Mouse (Mus musculus): Measurements from ENCODE around the gene Fgd1. TPM values are rescaled to one million over a fixed set of nuclear protein-coding genes. Genes with fewer than 3 reads are reported as not detected.

The Fgd1 gene
- polyA plus RNA-seq, 1 experiment from 2014 or later = 2.3 TPM

- no peaks in the 10 kb centered on the region for H3K36me3 ChIP-seq (ENCODE audit: control insufficient read depth, insufficient read depth)
- no peak for ATAC-seq
- no peaks in the 10 kb centered on the region for H3K27me3 ChIP-seq (replicated peaks; ENCODE audit: control insufficient read depth, insufficient read depth, low read length)
- H3K9me3 ChIP-seq (ENCODE audit: control insufficient read depth) = no peaks in the 10 kb centered on the region
- H3K4me3 ChIP-seq (ENCODE audit: low read depth, low read length) = no peak overlapping the region
- no peak for TF ChIP-seq CTCF (IDR thresholded peaks at IDR 0.05; ENCODE audit: low read depth)
- H3K9ac ChIP-seq (ENCODE audit: low read depth, low read length) = no peak overlapping the region
- 0 out of 2 replicates have a peak, but pooled peaks cover 2% of the 10 kb centered on the region for H3K4me1 ChIP-seq (replicated peaks; ENCODE audit: control insufficient read depth, insufficient read depth, low read length)
- H3K27ac ChIP-seq (ENCODE audit: low read depth, low read length) = no peak overlapping the region
- no peak overlapping the region for H3K4me2 ChIP-seq (replicated peaks; ENCODE audit: low read depth)
- 70% methylated on average over 5 of the region's 6 CpGs for WGBS
Measured at GRCm38 (mm10) chrX:151054489-151054888, 8.5 kb downstream of the Fgd1 start.

GRCm38 (mm10) chrX:151055559-151055958 lies 9.6 kb downstream of the Fgd1 start:
- H3K9me3 ChIP-seq (ENCODE audit: control insufficient read depth) = no peaks in the 10 kb centered on the region
- no peaks in the 10 kb centered on the region for H3K27me3 ChIP-seq (replicated peaks; ENCODE audit: control insufficient read depth, insufficient read depth, low read length)
- no peaks in the 10 kb centered on the region for H3K36me3 ChIP-seq (ENCODE audit: control insufficient read depth, insufficient read depth)
- 24% methylated on average over 1 of the region's 1 CpGs for WGBS
- TF ChIP-seq CTCF (IDR thresholded peaks at IDR 0.05; ENCODE audit: low read depth) = no peak
- 0 out of 2 replicates have a peak, but pooled peaks cover 2% of the 10 kb centered on the region for H3K4me1 ChIP-seq (replicated peaks; ENCODE audit: control insufficient read depth, insufficient read depth, low read length)
- H3K4me2 ChIP-seq (replicated peaks; ENCODE audit: low read depth) = no peak overlapping the region
- H3K27ac ChIP-seq (ENCODE audit: low read depth, low read length) = no peak overlapping the region
- no peak overlapping the region for H3K4me3 ChIP-seq (ENCODE audit: low read depth, low read length)
- H3K9ac ChIP-seq (ENCODE audit: low read depth, low read length) = no peak overlapping the region
- 0 out of 2 replicates have a peak, but pooled peaks have one; percentile 22 for ATAC-seq

DNA sequence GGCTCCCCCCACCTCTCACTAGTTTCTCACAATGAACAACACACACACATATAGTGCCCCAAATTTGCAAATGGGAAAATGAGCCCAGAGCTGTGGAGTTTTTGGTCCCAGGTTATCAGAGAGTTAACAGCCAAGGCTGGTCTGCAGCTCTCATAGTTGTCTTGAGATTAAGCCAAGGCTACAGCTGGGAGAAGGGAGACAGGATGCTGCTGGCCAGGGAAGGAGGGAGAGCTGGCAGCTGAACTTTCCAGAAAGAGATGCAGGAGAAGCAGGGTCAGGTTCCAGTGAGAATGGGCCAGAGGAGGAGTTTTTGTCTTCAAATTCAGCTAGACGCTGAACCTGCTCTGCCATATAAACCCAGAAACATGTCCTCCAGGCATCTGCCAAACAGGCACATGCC lies 13.4 kb downstream of the Fgd1 start:
- no peaks in the 10 kb centered on the region for H3K27me3 ChIP-seq (replicated peaks; ENCODE audit: control insufficient read depth, insufficient read depth, low read length)
- H3K9ac ChIP-seq (ENCODE audit: low read depth, low read length) = no peak overlapping the region
- H3K4me3 ChIP-seq (ENCODE audit: low read depth, low read length) = no peak overlapping the region
- H3K4me1 ChIP-seq (replicated peaks; ENCODE audit: control insufficient read depth, insufficient read depth, low read length) = 0 out of 2 replicates have a peak, but pooled peaks cover 2% of the 10 kb centered on the region
- H3K36me3 ChIP-seq (ENCODE audit: control insufficient read depth, insufficient read depth) = no peaks in the 10 kb centered on the region
- no peak for ATAC-seq
- H3K9me3 ChIP-seq (ENCODE audit: control insufficient read depth) = no peaks in the 10 kb centered on the region
- 88% methylated on average over 1 of the region's 1 CpGs for WGBS
- TF ChIP-seq CTCF (IDR thresholded peaks at IDR 0.05; ENCODE audit: low read depth) = no peak
- H3K4me2 ChIP-seq (replicated peaks; ENCODE audit: low read depth) = no peak overlapping the region
- H3K27ac ChIP-seq (ENCODE audit: low read depth, low read length) = no peak overlapping the region

DNA sequence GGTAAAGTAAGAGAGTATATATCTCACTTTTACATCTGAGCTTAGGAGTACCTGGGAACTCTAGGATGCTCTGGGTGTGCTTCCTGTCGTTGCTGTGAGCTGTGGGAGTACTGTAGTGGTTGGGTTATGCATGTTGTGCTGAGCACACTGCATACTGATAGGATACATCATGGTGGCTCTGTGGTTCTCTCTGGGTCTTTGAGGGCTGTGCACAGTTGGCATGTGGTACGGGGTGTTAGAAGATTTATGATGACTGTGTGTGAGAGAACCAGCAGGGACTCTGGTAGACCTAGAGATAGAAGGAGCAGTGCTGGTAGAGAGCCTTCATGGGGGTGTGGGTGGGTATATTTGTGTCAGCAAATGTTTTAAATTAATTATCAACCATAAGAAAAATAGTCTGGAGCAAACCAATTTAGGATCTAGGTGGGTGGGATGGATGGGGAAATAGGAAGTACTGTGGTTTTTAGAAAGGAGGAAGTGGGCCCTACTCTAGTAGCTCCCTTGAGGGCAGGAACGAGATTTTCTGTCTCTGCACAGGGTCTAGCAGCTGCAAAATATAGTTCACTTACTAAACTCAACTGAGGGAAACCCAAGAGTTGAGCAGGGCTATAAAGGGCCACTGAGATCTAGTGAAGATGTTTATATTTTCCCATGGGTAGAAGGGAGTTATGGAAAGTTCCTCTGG lies 15.8 kb downstream of the Fgd1 start:
- Histone ChIP-seq H3K4me1 (replicated peaks; ENCODE audit: control insufficient read depth, insufficient read depth, low read length) (no peaks in the 10 kb centered on the region), H3K27me3 (replicated peaks; ENCODE audit: control insufficient read depth, insufficient read depth, low read length) (no peaks in the 10 kb centered on the region), H3K9ac (ENCODE audit: low read depth, low read length) (no peak overlapping the region), H3K27ac (ENCODE audit: low read depth, low read length) (no peak overlapping the region), H3K36me3 (ENCODE audit: control insufficient read depth, insufficient read depth) (no peaks in the 10 kb centered on the region; the same call in 1 of the 2 replicates), H3K9me3 (ENCODE audit: control insufficient read depth) (no peaks in the 10 kb centered on the region), H3K4me2 (replicated peaks; ENCODE audit: low read depth) (no peak overlapping the region), H3K4me3 (ENCODE audit: low read depth, low read length) (no peak overlapping the region)
- no peak for ATAC-seq
- WGBS = 69% methylated on average over 3 of the region's 3 CpGs
- no peak for TF ChIP-seq CTCF (IDR thresholded peaks at IDR 0.05; ENCODE audit: low read depth)

- H3K27ac ChIP-seq (ENCODE audit: low read depth, low read length) = no peak overlapping the region
- no peaks in the 10 kb centered on the region; the same call in 1 of the 2 replicates for H3K36me3 ChIP-seq (ENCODE audit: control insufficient read depth, insufficient read depth)
- no peaks in the 10 kb centered on the region for H3K9me3 ChIP-seq (ENCODE audit: control insufficient read depth)
- no peak for ATAC-seq
- no peaks in the 10 kb centered on the region for H3K4me1 ChIP-seq (replicated peaks; ENCODE audit: control insufficient read depth, insufficient read depth, low read length)
- no peak overlapping the region for H3K4me3 ChIP-seq (ENCODE audit: low read depth, low read length)
- no peak for TF ChIP-seq CTCF (IDR thresholded peaks at IDR 0.05; ENCODE audit: low read depth)
- 87% methylated on average over 7 of the region's 7 CpGs for WGBS
- no peak overlapping the region for H3K9ac ChIP-seq (ENCODE audit: low read depth, low read length)
- H3K4me2 ChIP-seq (replicated peaks; ENCODE audit: low read depth) = no peak overlapping the region
- H3K27me3 ChIP-seq (replicated peaks; ENCODE audit: control insufficient read depth, insufficient read depth, low read length) = no peaks in the 10 kb centered on the region
Measured at GRCm38 (mm10) chrX:151066071-151066666, 20.2 kb downstream of the Fgd1 start.

DNA sequence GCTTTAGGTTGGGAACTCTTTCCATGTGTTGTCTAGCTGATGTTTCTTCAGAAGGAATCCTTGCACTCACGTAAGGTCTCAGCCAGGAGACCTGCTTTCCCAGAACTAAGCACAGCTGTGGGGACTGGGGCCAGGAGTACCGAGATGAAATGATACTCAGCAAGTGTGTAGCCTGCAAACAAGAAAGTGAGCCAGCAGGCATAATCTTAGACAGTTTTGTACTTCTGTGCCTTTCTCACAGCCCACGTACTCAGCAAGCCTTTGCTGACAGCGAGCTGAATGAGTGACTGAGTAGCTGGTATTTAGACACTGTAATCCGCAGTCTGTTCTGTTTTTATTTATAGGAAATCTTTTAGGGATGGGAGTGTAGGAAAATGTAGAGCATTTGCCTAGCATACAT lies 21.9 kb downstream of the Fgd1 start:
- no peak overlapping the region for H3K4me3 ChIP-seq (ENCODE audit: low read depth, low read length)
- H3K4me1 ChIP-seq (replicated peaks; ENCODE audit: control insufficient read depth, insufficient read depth, low read length) = no peaks in the 10 kb centered on the region
- H3K36me3 ChIP-seq (ENCODE audit: control insufficient read depth, insufficient read depth) = peaks cover 4% of the 10 kb centered on the region; the same call in 1 of the 2 replicates
- no peaks in the 10 kb centered on the region for H3K9me3 ChIP-seq (ENCODE audit: control insufficient read depth)
- no peak overlapping the region for H3K9ac ChIP-seq (ENCODE audit: low read depth, low read length)
- no peak overlapping the region for H3K27ac ChIP-seq (ENCODE audit: low read depth, low read length)
- H3K27me3 ChIP-seq (replicated peaks; ENCODE audit: control insufficient read depth, insufficient read depth, low read length) = no peaks in the 10 kb centered on the region
- WGBS = 93% methylated on average over 5 of the region's 5 CpGs
- no peak for TF ChIP-seq CTCF (IDR thresholded peaks at IDR 0.05; ENCODE audit: low read depth)
- no peak overlapping the region for H3K4me2 ChIP-seq (replicated peaks; ENCODE audit: low read depth)
- no peak for ATAC-seq

All from intestine, postnatal 0 days (tissue).